Mouse (Mus musculus): ENCODE measurements around the gene Dip2a. TPM values are rescaled to one million over a fixed set of nuclear protein-coding genes. Genes with fewer than 3 reads are reported as not detected.

Dip2a gene
- polyA plus RNA-seq (2015; fragmentation: Nextera tagmentation; extraction: Ambion mirVana) = 9.5 and 10.9 TPM in 2 replicates

DNA sequence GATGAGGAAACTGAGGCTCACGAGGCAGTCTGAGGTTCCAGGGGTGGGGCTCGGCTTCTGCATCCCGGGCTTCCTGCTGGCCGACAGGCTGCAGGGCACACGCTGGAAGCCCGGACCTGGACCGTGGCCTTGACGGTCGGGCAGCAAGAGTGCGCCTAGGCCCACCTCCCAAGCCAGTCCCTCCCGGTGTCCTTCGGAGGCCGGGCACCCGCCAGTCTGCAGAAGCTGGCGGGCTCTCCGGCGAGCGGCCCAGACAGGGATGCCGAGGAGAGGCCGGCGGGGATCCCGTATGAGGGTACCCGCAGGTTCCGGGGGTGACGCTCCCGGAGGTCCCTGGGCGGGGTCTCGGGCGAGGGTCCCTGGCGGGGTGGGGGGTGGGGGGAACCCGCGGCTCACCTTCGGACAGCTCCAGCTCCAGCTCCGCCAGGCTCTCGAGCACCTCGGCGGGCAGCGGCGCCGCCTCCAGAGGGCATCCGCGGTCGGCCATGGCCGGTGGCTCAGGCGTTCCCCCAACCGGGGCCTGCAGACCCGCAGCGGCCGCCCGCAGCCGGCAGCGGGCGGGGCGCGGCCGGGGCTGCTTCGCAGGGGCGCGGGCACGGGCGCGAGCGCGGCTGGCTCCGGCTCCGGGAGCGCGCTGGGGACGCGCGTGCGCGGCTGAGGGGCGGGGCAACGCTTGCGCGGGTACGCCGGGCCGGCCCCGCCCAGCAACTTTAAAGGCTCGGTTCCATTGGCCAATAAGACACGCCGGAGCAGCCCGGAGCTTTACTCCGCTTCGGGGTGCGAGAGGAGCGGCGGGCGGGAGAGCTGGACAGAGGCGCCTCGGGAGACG is at the start of gene Dip2a:
Gene Dip2a, minus strand, starts transcription at position 581 of the 829 bp plus-strand sequence.
- H3K36me3 ChIP-seq = 0 out of 2 replicates have a peak, but pooled peaks cover 4% of the 10 kb centered on the region
- peak within 1 kb of the TSS; percentile 87 for H3K9ac ChIP-seq
- H3K27me3 ChIP-seq (replicated peaks) = no peaks in the 10 kb centered on the region
- peak within 1 kb of the TSS; percentile 90 for H3K4me3 ChIP-seq (replicated peaks)
- H3K4me1 ChIP-seq = peaks cover 9% of the 10 kb centered on the region
- peak within 1 kb of the TSS; percentile 85 for H3K4me2 ChIP-seq
- under 1% methylated on average over 71 of the region's 94 CpGs for WGBS
- H3K27ac ChIP-seq = peak within 1 kb of the TSS; percentile 83
- ATAC-seq (ENCODE audit: insufficient read depth, low FRiP score, low read depth) = peak; percentile 92
- no peaks in the 10 kb centered on the region for H3K9me3 ChIP-seq

DNA sequence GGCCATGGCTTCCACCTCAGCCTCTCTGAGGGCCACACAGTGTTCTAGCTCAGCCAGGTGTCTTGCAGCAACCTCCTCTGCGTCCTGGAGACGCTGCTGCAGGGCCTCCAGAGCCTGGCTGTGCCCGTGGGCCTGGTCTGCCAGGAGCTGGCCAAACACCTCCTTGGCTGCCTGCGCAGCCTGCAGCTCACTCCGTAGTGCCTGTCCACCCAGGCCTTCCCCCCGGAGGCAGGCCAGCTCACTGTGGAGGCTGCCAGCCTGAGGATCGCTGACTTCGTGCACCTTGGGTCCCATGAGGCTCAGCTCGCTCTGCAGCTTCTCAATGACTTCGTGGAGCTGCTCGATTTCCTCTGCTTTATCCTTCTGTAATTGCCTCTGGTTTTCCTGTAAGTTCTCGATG is 47.5 kb upstream of the Dip2a start:
- WGBS = 92% methylated on average over 12 of the region's 12 CpGs
- no peak overlapping the region for H3K4me3 ChIP-seq (replicated peaks)
- no peaks in the 10 kb centered on the region for H3K27me3 ChIP-seq (replicated peaks)
- peaks cover 34% of the 10 kb centered on the region for H3K36me3 ChIP-seq
- H3K27ac ChIP-seq = no peak overlapping the region
- H3K9ac ChIP-seq = no peak overlapping the region
- no peaks in the 10 kb centered on the region for H3K9me3 ChIP-seq
- no peak for ATAC-seq (ENCODE audit: insufficient read depth, low FRiP score, low read depth)
- H3K4me2 ChIP-seq = no peak overlapping the region
- H3K4me1 ChIP-seq = no peaks in the 10 kb centered on the region

DNA sequence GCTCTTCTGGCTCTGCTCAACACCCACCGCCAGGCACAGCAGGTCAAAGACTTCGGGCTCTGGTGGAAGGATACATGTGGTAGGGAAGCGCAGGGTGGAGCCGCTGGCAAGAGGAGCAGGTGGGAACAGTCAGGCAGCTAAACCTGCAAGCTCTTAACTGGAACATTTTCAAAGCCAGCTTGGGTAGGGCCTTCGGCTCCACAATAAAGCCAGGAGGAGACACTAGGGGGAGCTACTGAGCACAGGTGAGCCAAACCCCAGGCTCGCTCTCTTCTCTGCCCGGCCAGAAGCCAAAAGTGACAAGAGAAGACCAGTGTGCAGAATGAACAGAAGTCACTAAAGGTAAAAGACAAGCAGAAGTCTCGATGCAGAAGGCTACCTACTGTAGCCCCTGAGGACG is 46.7 kb upstream of the Dip2a start:
- peaks cover 36% of the 10 kb centered on the region for H3K36me3 ChIP-seq

DNA sequence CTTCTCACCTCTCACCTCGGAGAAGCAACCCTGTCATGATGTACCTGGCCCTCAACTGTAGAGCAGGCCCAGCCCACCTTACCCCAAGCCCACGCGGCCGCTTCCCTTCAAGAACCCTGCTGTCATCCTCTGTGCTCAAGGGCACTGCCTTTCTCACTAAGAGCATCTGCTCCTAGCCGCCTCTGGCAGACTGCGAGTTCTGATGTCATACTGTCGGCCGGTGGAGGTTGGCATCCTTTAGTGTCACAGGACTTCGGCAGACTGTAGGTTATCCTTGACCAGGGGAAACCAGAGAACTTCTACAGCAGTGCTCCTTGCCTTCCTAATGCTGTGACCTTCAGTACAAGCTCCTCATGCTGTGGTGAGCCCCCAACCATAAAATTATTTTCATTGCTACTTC is 46.1 kb upstream of the Dip2a start:
- Histone ChIP-seq H3K9ac (no peak overlapping the region), H3K4me2 (no peak overlapping the region), H3K4me1 (no peaks in the 10 kb centered on the region), H3K27ac (no peak overlapping the region), H3K27me3 (replicated peaks) (no peaks in the 10 kb centered on the region), H3K36me3 (peaks cover 38% of the 10 kb centered on the region), H3K4me3 (replicated peaks) (no peak overlapping the region), H3K9me3 (no peaks in the 10 kb centered on the region)
- no peak for ATAC-seq (ENCODE audit: insufficient read depth, low FRiP score, low read depth)
- 95% methylated on average over 9 of the region's 9 CpGs for WGBS

More for the DNA sequence above, 46.7 kb upstream of the Dip2a start:
- no peaks in the 10 kb centered on the region for H3K9me3 ChIP-seq
- 88% methylated on average over 9 of the region's 9 CpGs for WGBS
- H3K27me3 ChIP-seq (replicated peaks) = no peaks in the 10 kb centered on the region
- H3K9ac ChIP-seq = no peak overlapping the region
- no peak overlapping the region for H3K4me2 ChIP-seq
- ATAC-seq (ENCODE audit: insufficient read depth, low FRiP score, low read depth) = no peak
- H3K4me3 ChIP-seq (replicated peaks) = no peak overlapping the region
- H3K27ac ChIP-seq = no peak overlapping the region
- no peaks in the 10 kb centered on the region for H3K4me1 ChIP-seq

DNA sequence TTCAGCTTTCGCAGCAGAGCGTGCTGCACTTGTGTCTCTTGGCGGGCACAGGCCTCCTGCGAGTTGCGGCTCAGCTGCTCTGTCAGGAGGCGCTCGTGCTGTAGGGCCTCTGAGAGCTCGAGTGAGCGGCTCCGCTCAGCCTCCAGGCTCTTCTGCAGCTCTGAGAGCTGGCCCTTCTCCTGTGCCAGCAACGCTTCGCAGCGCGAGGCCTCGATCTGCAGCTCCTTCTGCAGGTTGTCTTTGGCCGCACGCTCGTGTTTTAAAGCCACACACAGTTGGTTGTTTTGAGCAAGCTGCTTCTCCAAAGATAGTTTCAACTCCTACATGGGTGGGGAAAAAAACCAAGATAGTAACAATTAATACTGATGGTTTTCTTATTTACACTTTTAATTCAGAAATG is 29.9 kb upstream of the Dip2a start:
- no peaks in the 10 kb centered on the region for H3K4me1 ChIP-seq
- WGBS = 95% methylated on average over 18 of the region's 18 CpGs
- peaks cover 44% of the 10 kb centered on the region for H3K36me3 ChIP-seq
- no peak overlapping the region for H3K27ac ChIP-seq
- H3K27me3 ChIP-seq (replicated peaks) = no peaks in the 10 kb centered on the region
- H3K4me3 ChIP-seq (replicated peaks) = no peak overlapping the region
- ATAC-seq (ENCODE audit: insufficient read depth, low FRiP score, low read depth) = no peak
- no peak overlapping the region for H3K4me2 ChIP-seq
- no peaks in the 10 kb centered on the region for H3K9me3 ChIP-seq
- H3K9ac ChIP-seq = no peak overlapping the region

DNA sequence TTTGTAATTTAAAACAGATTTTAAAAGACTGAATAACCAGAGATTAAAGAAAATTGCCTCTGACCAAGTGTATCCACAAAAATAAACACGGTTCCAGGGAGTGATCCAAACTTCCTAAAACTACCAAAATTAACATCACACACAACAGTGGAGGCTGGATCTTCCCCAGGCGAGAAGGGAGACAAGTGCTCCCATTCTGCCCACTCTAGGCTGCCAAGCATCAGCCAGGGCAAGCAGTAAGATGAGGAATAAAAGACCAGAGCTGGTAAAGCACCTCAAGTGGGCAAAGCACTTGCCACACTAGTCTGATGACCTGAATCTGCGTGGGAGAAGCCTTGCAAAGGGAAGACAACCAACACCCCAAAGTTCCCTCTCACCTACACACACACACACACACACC is 26.6 kb upstream of the Dip2a start:
- Histone ChIP-seq H3K4me3 (replicated peaks) (no peak overlapping the region), H3K4me1 (no peaks in the 10 kb centered on the region), H3K27me3 (replicated peaks) (no peaks in the 10 kb centered on the region), H3K27ac (no peak overlapping the region), H3K9me3 (no peaks in the 10 kb centered on the region), H3K36me3 (peaks cover 40% of the 10 kb centered on the region), H3K4me2 (no peak overlapping the region), H3K9ac (no peak overlapping the region)
- 85% methylated on average over 3 of the region's 3 CpGs for WGBS
- ATAC-seq (ENCODE audit: insufficient read depth, low FRiP score, low read depth) = no peak

DNA sequence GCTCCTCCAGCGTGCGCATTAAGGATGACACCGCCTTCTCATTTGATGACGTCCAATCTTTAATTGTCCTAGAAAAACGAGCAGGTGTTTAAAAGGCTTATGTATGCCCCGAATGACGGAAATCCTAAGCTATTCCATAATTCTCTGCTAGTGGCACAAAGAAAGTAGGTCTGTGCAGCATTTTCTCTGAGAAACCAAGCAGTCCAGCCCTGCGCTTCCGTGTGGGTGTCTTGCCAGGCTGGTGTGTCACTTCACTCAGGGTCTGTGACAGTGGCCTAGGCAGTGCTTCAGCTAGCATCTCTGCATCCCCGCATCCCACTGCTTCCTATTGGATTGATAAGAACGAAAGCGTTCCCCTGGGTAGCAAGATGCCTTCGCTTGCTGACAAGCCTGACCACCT is 23.7 kb upstream of the Dip2a start:
- Histone ChIP-seq H3K27me3 (replicated peaks) (no peaks in the 10 kb centered on the region), H3K36me3 (peaks cover 38% of the 10 kb centered on the region)
- 90% methylated on average over 13 of the region's 13 CpGs for WGBS

DNA sequence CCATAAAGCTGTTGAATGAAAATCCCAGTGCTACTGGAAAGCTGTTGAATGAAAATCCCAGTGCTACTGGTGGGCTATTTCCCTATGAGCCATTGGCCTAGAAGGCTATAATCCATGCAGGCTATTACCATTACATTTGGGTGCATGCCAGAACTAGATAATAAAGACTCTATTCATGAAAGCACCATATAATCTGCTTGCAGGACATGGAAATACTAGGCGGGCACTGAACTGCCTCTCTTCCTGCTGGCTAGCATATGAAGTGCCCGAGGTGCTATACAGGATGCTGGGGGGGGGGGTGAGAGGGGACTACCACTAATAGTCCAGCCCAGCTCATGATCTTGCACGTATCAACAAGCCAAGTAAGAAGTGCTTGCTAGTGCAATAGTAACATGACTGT is 18.1 kb upstream of the Dip2a start:
- 75% methylated on average over 3 of the region's 3 CpGs for WGBS
- H3K36me3 ChIP-seq = peaks cover 18% of the 10 kb centered on the region
- no peak overlapping the region for H3K27ac ChIP-seq
- ATAC-seq (ENCODE audit: insufficient read depth, low FRiP score, low read depth) = no peak; the same call in 1 of the 2 replicates
- no peak overlapping the region for H3K4me3 ChIP-seq (replicated peaks)
- no peaks in the 10 kb centered on the region for H3K27me3 ChIP-seq (replicated peaks)
- H3K4me2 ChIP-seq = no peak overlapping the region
- no peaks in the 10 kb centered on the region for H3K4me1 ChIP-seq
- no peaks in the 10 kb centered on the region for H3K9me3 ChIP-seq
- no peak overlapping the region for H3K9ac ChIP-seq

More for the DNA sequence above, 23.7 kb upstream of the Dip2a start:
- Histone ChIP-seq H3K4me1 (no peaks in the 10 kb centered on the region), H3K27ac (no peak overlapping the region), H3K9me3 (no peaks in the 10 kb centered on the region), H3K9ac (no peak overlapping the region), H3K4me3 (replicated peaks) (no peak overlapping the region), H3K4me2 (no peak overlapping the region)
- no peak for ATAC-seq (ENCODE audit: insufficient read depth, low FRiP score, low read depth)

DNA sequence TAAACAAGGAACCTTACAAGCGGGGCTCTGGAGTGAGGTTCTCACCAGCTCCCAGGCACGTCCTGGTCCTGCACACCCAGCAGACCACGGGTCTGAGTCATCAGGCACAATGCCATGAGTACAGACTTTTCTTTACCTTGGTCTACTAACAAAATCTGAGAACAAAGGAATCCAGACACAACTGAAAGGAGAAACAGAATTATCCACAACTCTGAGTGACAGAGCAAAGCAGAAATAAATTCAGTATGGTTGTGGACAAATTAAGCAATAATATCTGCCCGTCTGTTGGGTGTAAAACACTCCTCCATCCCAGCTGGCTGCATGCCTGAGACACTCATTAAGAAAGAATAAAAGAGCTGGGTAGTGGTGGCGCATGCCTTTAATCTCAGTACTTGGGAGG is 13.4 kb upstream of the Dip2a start:
- no peaks in the 10 kb centered on the region for H3K27me3 ChIP-seq (replicated peaks)
- 68% methylated on average over 5 of the region's 5 CpGs for WGBS
- H3K9ac ChIP-seq = no peak overlapping the region
- H3K4me2 ChIP-seq = no peak overlapping the region
- ATAC-seq (ENCODE audit: insufficient read depth, low FRiP score, low read depth) = no peak
- no peak overlapping the region for H3K27ac ChIP-seq
- H3K9me3 ChIP-seq = no peaks in the 10 kb centered on the region
- no peaks in the 10 kb centered on the region for H3K4me1 ChIP-seq
- H3K36me3 ChIP-seq = peaks cover 30% of the 10 kb centered on the region
- no peak overlapping the region for H3K4me3 ChIP-seq (replicated peaks)

DNA sequence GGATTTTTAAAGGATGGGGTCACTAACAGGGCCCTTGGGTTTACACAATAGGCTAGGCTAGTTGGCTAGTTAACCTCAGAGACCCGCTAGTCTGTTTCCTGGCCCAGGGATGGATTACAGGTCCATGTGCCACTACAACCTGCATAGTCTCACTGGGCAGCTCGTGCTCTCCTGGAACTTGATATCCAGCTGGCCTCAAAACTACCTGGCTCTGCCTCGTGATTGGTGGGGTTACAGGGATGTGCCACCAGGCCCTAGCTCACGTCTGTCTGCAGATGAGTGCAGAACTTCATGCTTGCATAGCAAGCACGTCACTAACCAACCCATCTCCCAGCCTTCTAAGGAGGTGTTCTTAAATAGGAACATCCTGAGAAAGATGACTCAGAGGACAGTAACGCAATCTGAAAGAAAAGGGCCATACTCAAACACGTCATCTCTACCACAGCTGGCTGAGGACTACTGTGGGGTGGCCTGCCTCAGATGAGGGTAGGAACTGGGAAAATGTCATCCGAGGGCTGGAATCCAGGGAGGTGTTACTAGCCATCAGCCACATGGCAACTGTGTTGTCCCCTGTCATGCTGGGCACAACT is 12.3 kb upstream of the Dip2a start:
- no peaks in the 10 kb centered on the region for H3K9me3 ChIP-seq
- no peak overlapping the region for H3K4me3 ChIP-seq (replicated peaks)
- H3K36me3 ChIP-seq = peaks cover 39% of the 10 kb centered on the region
- H3K4me1 ChIP-seq = no peaks in the 10 kb centered on the region
- no peaks in the 10 kb centered on the region for H3K27me3 ChIP-seq (replicated peaks)
- ATAC-seq (ENCODE audit: insufficient read depth, low FRiP score, low read depth) = no peak
- H3K27ac ChIP-seq = no peak overlapping the region
- no peak overlapping the region for H3K9ac ChIP-seq
- H3K4me2 ChIP-seq = no peak overlapping the region
- WGBS = 89% methylated on average over 8 of the region's 8 CpGs

DNA sequence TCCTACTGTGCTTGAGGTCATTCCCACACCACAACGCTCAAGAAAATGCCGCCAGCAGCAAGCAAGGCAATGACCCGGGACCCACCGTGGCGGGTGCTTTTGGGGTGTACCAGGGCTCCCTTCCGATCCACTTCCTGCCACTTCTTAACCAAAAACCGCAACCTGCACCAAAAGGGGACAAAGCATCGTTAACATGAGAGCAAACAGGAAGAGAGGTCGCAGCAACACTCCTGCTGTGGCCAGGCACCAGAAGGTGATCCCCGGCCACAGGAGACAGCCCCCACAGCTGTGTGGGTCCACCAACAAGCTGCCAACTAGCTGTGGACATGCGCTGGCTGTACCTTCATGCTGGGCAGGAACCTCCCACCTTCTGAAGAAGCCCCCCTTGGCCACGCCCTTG is 9.9 kb upstream of the Dip2a start:
- H3K4me1 ChIP-seq = no peaks in the 10 kb centered on the region
- ATAC-seq (ENCODE audit: insufficient read depth, low FRiP score, low read depth) = no peak
- H3K4me2 ChIP-seq = no peak overlapping the region
- H3K27ac ChIP-seq = no peak overlapping the region
- H3K36me3 ChIP-seq = peaks cover 47% of the 10 kb centered on the region
- no peak overlapping the region for H3K4me3 ChIP-seq (replicated peaks)
- no peak overlapping the region for H3K9ac ChIP-seq
- H3K9me3 ChIP-seq = no peaks in the 10 kb centered on the region
- H3K27me3 ChIP-seq (replicated peaks) = no peaks in the 10 kb centered on the region
- WGBS = 84% methylated on average over 12 of the region's 12 CpGs

DNA sequence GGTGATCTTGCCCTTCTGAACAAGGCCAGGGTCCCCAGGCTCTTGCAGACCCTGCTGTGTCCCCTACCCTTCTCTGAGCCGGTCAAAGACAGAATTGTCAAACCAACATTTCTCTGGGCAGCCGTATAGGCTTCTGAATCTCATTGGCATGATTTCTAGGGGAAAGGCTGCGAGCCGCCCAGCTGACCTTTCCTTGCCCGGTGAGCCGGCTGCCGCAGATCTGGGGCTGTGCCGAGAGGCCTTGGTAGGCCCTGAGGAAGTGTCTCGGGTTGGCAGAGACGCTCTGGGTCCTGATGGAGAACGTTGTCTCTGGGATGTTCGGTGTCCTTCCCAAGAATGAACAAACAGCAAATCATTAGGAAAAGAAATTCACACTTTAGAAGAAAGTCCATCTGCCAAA is 8.9 kb upstream of the Dip2a start:
- no peaks in the 10 kb centered on the region for H3K27me3 ChIP-seq (replicated peaks)
- ATAC-seq (ENCODE audit: insufficient read depth, low FRiP score, low read depth) = no peak
- H3K4me2 ChIP-seq = no peak overlapping the region
- H3K9ac ChIP-seq = no peak overlapping the region
- H3K27ac ChIP-seq = no peak overlapping the region
- H3K4me1 ChIP-seq = no peaks in the 10 kb centered on the region
- no peaks in the 10 kb centered on the region for H3K9me3 ChIP-seq
- no peak overlapping the region for H3K4me3 ChIP-seq (replicated peaks)
- peaks cover 51% of the 10 kb centered on the region for H3K36me3 ChIP-seq
- WGBS = 96% methylated on average over 12 of the region's 12 CpGs

All from stomach, embryonic 15.5 days (tissue).